Mouse (Mus musculus) hindbrain, embryonic 15.5 days (tissue): Measurements from ENCODE around the gene Prm1. TPM values are rescaled to one million over a fixed set of nuclear protein-coding genes. Genes with fewer than 3 reads are reported as not detected.
A peak's percentile ranks its signal among the peaks of the same experiment; 100 is the strongest.

Source experiments
- ATAC-seq: fragments of 200-750 bp; cut with Nextera tagmentation; 2 replicates; pipeline ENCODE4 v1.8.0; 2017; ENCODE audit warnings: low read depth, moderate number of reproducible peaks, moderate TSS enrichment; ENCODE audit not compliant: low FRiP score
- H3K27ac ChIP-seq: fragments of 300-500 bp; sonication (generic); replicated peaks from 2 replicates; pipeline ENCODE4 v1.5.1; 2015; ENCODE audit warnings: mild to moderate bottlenecking, inconsistent platforms
- H3K27me3 ChIP-seq: fragments of 300-500 bp; sonication (generic); 2 replicates; pipeline ENCODE4 v1.6.1; 2015; ENCODE audit warnings: control low read depth, inconsistent platforms
- H3K36me3 ChIP-seq: fragments of 300-500 bp; sonication (generic); 2 replicates; pipeline ENCODE4 v1.6.1; 2015; ENCODE audit warnings: control low read depth, inconsistent platforms
- H3K4me1 ChIP-seq: fragments of 300-500 bp; sonication (generic); replicated peaks from 2 replicates; pipeline ENCODE4 v1.6.1; 2015; ENCODE audit warnings: control low read depth, inconsistent platforms
- H3K4me2 ChIP-seq: fragments of 300-500 bp; sonication (generic); 2 replicates; pipeline ENCODE4 v1.6.1; 2015; ENCODE audit warnings: moderate library complexity, mild to moderate bottlenecking, inconsistent platforms
- H3K4me3 ChIP-seq: fragments of 300-500 bp; sonication (generic); 2 replicates; pipeline ENCODE4 v1.5.1; 2015; ENCODE audit warnings: mild to moderate bottlenecking, inconsistent platforms
- H3K9ac ChIP-seq: fragments of 300-500 bp; sonication (generic); 2 replicates; pipeline ENCODE4 v1.6.1; 2015; ENCODE audit warnings: inconsistent platforms
- H3K9me3 ChIP-seq: fragments of 300-500 bp; sonication (generic); 2 replicates; pipeline ENCODE4 v1.6.1; 2016; ENCODE audit warnings: control low read depth, inconsistent platforms
- WGBS: fragments of 180-500 bp; shearing (Covaris S2); methylation state at CpG from one replicate; pipeline ENCODE4 v1.1.7; 2015; 5-methylcytosine and 5-hydroxymethylcytosine counted together
- polyA plus RNA-seq: library from polyadenylated mRNA; unstranded; fragments of >200 nt; fragmentation: Nextera tagmentation; extraction: Ambion mirVana; gene quantifications from 2 replicates; pipeline ENCODE4 v1.2.1, GENCODE M21; 2015

Prm1 gene
- polyA plus RNA-seq, 1 experiment from 2014 or later = 0.36 TPM

DNA sequence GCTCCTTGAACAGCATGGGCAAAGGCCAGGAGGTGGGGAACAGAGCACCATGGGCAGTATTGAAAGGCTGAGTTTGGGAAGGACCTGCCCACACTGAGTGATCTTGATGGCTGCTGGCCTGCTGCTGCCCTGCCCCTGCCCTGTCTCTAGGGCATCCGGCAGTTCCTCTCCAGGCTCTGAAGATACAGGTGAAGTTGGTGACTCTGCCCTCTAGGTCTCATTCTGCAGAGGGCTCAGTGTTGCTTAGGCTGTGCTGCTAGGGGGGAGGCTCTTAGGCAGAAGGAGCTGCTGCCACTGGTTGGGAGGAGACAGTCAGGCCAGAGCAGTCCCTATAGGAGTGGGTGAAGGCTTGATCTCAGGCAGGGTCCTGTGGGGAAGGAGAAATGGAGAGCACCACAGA, 32.3 kb upstream of the Prm1 start:
- Histone ChIP-seq H3K4me1 (peaks cover 12% of the 10 kb centered on the region), H3K9ac (no peak overlapping the region), H3K36me3 (no peaks in the 10 kb centered on the region), H3K4me2 (no peak overlapping the region), H3K27me3 (peaks cover 8% of the 10 kb centered on the region; the same call in 1 of the 2 replicates), H3K27ac (no peak overlapping the region), H3K9me3 (no peaks in the 10 kb centered on the region), H3K4me3 (no peak overlapping the region)
- no peak for ATAC-seq
- 83% methylated on average over 1 of the region's 1 CpGs for WGBS

- H3K4me1 ChIP-seq = peaks cover 12% of the 10 kb centered on the region
- H3K4me2 ChIP-seq = no peak overlapping the region
- H3K9me3 ChIP-seq = no peaks in the 10 kb centered on the region
- ATAC-seq = no peak
- H3K36me3 ChIP-seq = no peaks in the 10 kb centered on the region
- H3K27ac ChIP-seq = no peak overlapping the region
- 90% methylated on average over 3 of the region's 3 CpGs for WGBS
- no peak overlapping the region for H3K4me3 ChIP-seq
- no peak overlapping the region for H3K9ac ChIP-seq
- peaks cover 8% of the 10 kb centered on the region; the same call in 1 of the 2 replicates for H3K27me3 ChIP-seq
Observed at GRCm38 (mm10) chr16:10837250-10837649, 31.6 kb upstream of the Prm1 start.

DNA sequence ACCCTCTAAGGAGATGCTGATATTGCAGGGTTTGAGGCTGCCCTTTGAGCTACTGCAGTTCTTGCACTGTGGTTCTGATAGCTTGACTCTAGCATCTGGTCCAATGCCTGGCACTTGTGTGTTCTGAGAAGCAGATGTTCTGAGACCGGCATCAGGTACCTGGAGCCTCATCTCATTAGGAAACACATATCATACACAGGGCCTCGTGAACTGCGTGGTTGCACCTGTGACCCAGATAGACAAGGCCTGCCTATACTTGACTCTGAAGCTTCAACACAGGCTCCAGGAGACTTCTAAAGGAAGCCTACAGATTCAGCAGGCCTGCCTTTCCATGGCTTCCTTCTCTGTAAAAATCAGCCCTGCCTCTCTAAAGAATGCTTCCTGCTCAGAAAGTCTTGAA, 30.7 kb upstream of the Prm1 start:
- Histone ChIP-seq H3K9ac (no peak overlapping the region), H3K9me3 (no peaks in the 10 kb centered on the region), H3K36me3 (no peaks in the 10 kb centered on the region), H3K4me2 (no peak overlapping the region), H3K4me1 (peaks cover 12% of the 10 kb centered on the region), H3K4me3 (no peak overlapping the region), H3K27ac (no peak overlapping the region), H3K27me3 (peaks cover 8% of the 10 kb centered on the region; the same call in 1 of the 2 replicates)
- WGBS = 98% methylated on average over 3 of the region's 3 CpGs
- no peak for ATAC-seq

DNA sequence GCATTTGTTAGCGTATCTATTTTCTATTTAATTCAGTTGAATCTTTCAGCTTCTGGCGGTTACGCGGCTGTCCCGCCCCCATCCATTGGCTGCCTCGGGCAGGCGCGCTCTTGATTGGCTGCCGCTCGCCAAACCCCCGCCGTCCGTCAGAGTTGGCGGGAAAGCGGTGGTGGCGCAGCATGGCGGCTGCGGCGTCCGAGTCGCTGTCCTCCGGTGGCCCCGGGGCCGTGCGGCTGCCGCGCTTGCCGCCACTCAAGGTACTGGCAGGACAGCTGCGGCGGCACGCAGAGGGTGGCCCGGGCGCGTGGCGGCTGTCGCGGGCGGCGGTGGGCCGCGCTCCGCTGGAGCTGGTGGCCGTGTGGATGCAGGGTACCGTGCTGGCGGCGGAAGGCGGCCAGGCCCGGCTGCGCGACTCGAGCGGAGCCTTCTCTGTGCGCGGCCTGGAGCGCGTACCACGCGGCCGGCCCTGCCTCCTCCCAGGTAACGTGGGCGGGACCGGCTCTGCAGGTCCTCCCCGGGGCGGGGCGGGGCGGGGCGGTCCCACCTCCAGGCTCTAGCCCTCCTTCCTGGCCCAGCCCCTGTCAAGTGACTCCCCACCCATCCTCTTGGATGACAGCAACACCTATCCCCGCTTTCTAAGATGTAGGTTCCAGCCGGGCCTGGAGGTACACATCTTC, 29.4 kb upstream of the Prm1 start, which contains the start of gene Rmi2:
TSS of gene Rmi2 (plus strand) at position 149 of the 677 bp plus-strand sequence.
- H3K27me3 ChIP-seq = peaks cover 8% of the 10 kb centered on the region; the same call in 1 of the 2 replicates
- H3K9ac ChIP-seq = peak within 1 kb of the TSS; percentile 60
- H3K27ac ChIP-seq = no peak within 1 kb of the TSS
- no peaks in the 10 kb centered on the region for H3K9me3 ChIP-seq
- H3K4me3 ChIP-seq = peak within 1 kb of the TSS; percentile 83
- peak; percentile 93 for ATAC-seq
- peaks cover 12% of the 10 kb centered on the region for H3K4me1 ChIP-seq
- peak within 1 kb of the TSS; percentile 99 for H3K4me2 ChIP-seq
- no peaks in the 10 kb centered on the region for H3K36me3 ChIP-seq
- WGBS = under 1% methylated on average over 54 of the region's 69 CpGs

DNA sequence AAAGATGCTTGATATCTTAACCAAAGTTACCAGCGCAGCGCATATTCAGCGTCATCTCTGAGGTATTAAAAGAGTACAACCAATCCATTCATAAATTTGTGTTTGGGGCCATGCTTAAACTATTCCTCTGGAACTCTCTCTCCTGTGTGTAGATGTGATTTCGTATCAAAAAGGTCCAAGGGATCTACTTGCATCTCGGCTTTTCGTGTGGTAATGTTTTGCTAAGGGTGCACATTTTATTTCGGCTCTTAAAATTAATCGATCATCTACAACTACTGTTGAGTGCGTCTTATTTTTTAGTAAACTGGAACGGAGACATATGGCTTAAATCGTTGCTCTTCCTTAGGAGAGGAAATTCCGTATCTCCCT, 28.9 kb upstream of the Prm1 start:
- H3K4me1 ChIP-seq = peaks cover 12% of the 10 kb centered on the region
- H3K27me3 ChIP-seq = peaks cover 8% of the 10 kb centered on the region; the same call in 1 of the 2 replicates
- peak overlapping the region; percentile 27; the same call in 1 of the 2 replicates for H3K9ac ChIP-seq
- H3K36me3 ChIP-seq = no peaks in the 10 kb centered on the region
- peak overlapping the region; percentile 83 for H3K4me3 ChIP-seq
- H3K9me3 ChIP-seq = no peaks in the 10 kb centered on the region
- no peak for ATAC-seq
- H3K4me2 ChIP-seq = peak overlapping the region; percentile 99
- H3K27ac ChIP-seq = no peak overlapping the region
- 8% methylated on average over 12 of the region's 12 CpGs for WGBS

DNA sequence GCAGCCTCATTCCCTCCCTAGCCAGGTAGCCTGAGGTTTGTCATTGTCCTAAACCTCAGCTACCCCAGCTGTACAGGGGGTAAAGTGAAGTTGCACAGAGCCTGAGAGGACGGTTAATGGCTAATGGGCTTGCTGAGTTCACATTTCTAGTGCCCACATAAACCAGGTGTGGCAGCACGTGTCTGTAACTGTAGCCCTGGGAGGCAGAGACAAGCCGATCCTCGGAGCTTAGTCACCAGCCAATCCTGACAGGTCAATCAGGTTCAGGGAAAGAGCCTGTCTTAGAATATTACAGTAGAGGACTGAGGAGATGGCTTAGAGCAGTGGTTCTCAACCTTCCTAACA, 22.8 kb upstream of the Prm1 start:
- no peaks in the 10 kb centered on the region for H3K9me3 ChIP-seq
- no peak overlapping the region for H3K27ac ChIP-seq
- no peak overlapping the region for H3K4me3 ChIP-seq
- 0 out of 2 replicates have a peak, but pooled peaks cover under 1% of the 10 kb centered on the region for H3K27me3 ChIP-seq
- no peak for ATAC-seq
- 77% methylated on average over 4 of the region's 4 CpGs for WGBS
- no peak overlapping the region for H3K9ac ChIP-seq
- no peaks in the 10 kb centered on the region for H3K4me1 ChIP-seq
- H3K36me3 ChIP-seq = no peaks in the 10 kb centered on the region
- H3K4me2 ChIP-seq = no peak overlapping the region

DNA sequence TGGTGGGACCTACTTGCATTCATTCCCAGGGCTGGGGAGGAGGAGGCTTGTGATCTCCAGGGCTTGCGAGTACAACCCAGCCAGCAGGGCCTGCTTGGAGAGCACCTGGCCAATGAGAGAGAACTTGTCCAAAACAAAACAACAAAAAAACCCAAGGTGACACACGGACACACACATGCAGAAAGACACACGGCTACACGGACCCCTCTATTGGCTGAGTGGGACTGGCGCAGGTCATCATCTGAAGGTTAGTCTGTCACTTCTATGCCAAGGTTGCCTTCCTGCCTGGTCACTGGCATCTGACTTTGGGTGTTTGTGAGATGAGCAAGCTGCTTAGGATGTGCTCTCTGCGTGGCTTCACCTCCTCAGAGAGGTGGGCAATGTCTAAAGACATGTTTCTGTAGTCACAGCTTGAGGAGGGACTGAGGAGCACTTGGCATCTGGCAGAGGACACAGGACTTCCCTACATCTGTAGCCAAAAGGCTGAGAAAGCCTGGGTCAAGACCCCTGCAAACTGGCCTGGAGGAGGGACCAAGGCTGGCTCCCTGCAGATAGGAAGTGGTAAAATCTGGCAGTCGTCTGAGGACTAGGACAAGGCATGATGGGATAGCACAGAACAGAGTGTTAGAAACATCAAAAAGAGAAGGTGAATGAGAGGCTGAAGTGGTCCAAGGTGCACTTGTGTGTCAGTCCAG, 22.3 kb upstream of the Prm1 start:
- Histone ChIP-seq H3K27ac (no peak overlapping the region), H3K9ac (no peak overlapping the region), H3K4me3 (no peak overlapping the region), H3K9me3 (no peaks in the 10 kb centered on the region), H3K27me3 (no peaks in the 10 kb centered on the region), H3K36me3 (no peaks in the 10 kb centered on the region), H3K4me2 (no peak overlapping the region), H3K4me1 (no peaks in the 10 kb centered on the region)
- WGBS = 84% methylated on average over 7 of the region's 7 CpGs
- no peak for ATAC-seq

DNA sequence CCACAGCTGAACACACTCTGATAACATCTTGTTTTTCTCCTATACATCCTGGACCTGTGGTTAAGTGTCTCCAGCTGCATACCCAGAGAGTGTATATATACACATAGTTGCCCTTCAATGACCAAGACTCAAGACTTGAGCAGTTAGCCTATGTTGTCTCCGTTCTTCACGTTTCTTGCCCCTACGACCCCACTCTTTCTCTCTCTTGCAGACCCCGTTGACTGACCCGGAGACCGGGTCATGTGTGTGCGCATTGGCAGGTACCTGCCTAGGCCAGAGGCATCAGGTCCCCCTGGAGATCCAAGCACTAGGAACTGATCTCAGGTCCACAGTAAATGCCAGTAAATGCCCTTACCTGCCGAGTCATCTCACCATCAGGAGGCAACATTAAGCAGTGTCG, 21.6 kb upstream of the Prm1 start:
- H3K27ac ChIP-seq = no peak overlapping the region
- H3K27me3 ChIP-seq = no peaks in the 10 kb centered on the region
- 93% methylated on average over 9 of the region's 9 CpGs for WGBS

DNA sequence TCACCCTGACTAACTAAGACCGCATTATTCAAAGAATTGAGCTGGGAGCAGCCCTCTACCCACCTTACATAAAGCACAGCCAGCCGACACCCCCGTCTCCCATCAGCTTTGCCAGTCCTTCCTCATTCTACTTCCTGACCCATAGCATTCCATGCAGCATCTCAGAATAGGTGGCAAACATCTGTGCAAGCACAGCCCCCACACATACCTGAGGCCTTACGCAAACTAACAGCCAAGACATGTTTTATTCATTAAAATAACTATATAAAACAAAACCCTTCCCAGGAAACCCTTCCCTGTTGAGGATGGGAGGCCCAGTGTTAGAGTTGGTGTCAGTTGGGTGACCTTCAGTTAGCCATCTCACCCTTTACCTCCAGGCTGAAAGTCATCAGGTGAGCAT, 20.2 kb upstream of the Prm1 start:
- Histone ChIP-seq H3K27ac (no peak overlapping the region), H3K36me3 (no peaks in the 10 kb centered on the region), H3K4me3 (no peak overlapping the region), H3K9me3 (no peaks in the 10 kb centered on the region), H3K9ac (no peak overlapping the region), H3K4me1 (no peaks in the 10 kb centered on the region), H3K27me3 (no peaks in the 10 kb centered on the region), H3K4me2 (no peak overlapping the region)
- 93% methylated on average over 4 of the region's 4 CpGs for WGBS
- ATAC-seq = no peak

More for the DNA sequence above, 21.6 kb upstream of the Prm1 start:
- Histone ChIP-seq H3K9ac (no peak overlapping the region), H3K36me3 (no peaks in the 10 kb centered on the region), H3K4me2 (no peak overlapping the region), H3K4me3 (no peak overlapping the region), H3K9me3 (no peaks in the 10 kb centered on the region), H3K4me1 (no peaks in the 10 kb centered on the region)
- ATAC-seq = no peak

DNA sequence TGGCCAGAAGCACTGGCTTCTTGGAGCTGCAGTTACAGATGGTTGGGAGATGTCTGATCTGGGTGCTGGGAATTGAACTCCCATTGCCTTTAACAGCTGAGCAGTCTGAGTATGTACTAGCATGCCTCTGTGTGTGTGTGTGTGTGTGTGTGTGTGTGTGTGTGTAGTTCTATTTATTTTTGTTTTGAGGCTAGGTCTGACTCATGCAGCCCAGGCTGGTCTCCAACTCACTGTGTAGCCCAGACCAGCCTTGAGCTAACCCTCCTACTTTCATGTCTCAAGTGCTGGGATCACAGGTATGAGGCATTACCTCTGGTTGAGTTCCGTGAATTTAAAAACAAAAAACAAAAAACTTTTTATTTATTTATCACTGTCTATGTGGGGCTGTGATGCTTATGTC, 18.9 kb upstream of the Prm1 start:
- Histone ChIP-seq H3K9me3 (no peaks in the 10 kb centered on the region), H3K4me2 (no peak overlapping the region), H3K27ac (no peak overlapping the region), H3K4me1 (no peaks in the 10 kb centered on the region), H3K36me3 (no peaks in the 10 kb centered on the region), H3K9ac (no peak overlapping the region), H3K27me3 (no peaks in the 10 kb centered on the region), H3K4me3 (no peak overlapping the region)
- ATAC-seq = no peak
- 90% methylated on average over 1 of the region's 1 CpGs for WGBS

DNA sequence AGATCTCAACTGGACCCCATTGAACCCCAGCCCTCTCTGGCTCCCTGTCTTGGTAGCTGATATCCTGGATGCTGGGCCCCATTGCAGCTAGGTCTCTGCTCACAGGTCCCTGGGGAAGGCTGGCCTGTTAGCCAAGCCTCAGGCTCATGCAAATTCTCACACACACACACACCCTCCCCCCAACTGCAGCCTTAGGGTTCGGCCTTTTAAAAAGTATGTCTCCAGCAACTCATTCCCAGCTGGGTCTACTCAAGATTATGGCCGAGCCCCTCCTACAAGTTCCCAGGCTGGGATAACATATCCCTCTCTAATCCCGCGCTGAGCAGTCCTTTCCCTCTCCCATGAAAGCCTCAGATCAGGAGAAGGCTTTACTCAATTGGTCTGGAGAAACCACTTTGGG, 15.7 kb upstream of the Prm1 start:
- Histone ChIP-seq H3K4me2 (no peak overlapping the region), H3K9me3 (no peaks in the 10 kb centered on the region), H3K9ac (no peak overlapping the region), H3K27me3 (no peaks in the 10 kb centered on the region), H3K36me3 (no peaks in the 10 kb centered on the region), H3K4me1 (no peaks in the 10 kb centered on the region), H3K4me3 (no peak overlapping the region), H3K27ac (no peak overlapping the region)
- WGBS = 74% methylated on average over 4 of the region's 4 CpGs
- no peak for ATAC-seq

DNA sequence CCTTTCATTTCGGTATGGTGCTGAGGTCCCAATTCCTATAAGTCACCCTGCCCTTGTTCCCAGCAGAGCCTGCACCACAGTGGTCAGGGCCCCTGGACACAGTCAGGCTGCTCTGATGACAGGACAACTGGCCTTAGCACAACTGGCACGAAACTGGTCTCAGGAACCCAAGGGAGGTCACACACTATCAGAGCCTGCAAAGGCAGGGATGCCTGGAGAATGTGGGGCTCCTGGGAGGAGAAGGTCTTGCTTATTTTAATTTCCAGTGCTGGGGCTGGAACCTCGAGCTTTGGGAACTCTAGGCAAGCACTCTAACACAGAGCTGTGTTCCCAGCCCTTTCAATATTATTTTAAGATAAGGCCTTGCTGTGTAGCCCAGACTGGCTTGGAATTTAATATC, 14.3 kb upstream of the Prm1 start:
- ATAC-seq = no peak
- H3K4me2 ChIP-seq = no peak overlapping the region
- H3K27me3 ChIP-seq = no peaks in the 10 kb centered on the region
- no peaks in the 10 kb centered on the region for H3K4me1 ChIP-seq
- no peak overlapping the region for H3K4me3 ChIP-seq
- no peak overlapping the region for H3K27ac ChIP-seq
- H3K9me3 ChIP-seq = no peaks in the 10 kb centered on the region
- no peak overlapping the region for H3K9ac ChIP-seq
- WGBS = 77% methylated on average over 3 of the region's 3 CpGs
- H3K36me3 ChIP-seq = no peaks in the 10 kb centered on the region
